Mouse (Mus musculus) CH12.LX (cell line): Measurements from ENCODE around the gene Kif1bp. TPM values are rescaled to one million over a fixed set of nuclear protein-coding genes. Genes with fewer than 3 reads are reported as not detected.
A peak's percentile ranks its signal among the peaks of the same experiment; 100 is the strongest.

Experiments used
- DNase-seq: peaks from one replicate; pipeline ENCODE4 v3.0.0-alpha.2; 2013; ENCODE audit errors: extremely low read depth
- H3K27ac ChIP-seq: 2 replicates; pipeline ENCODE4 v1.5.1; 2012; ENCODE audit warnings: low read depth, mild to moderate bottlenecking, control low read depth, moderate library complexity; ENCODE audit not compliant: insufficient read depth
- H3K27me3 ChIP-seq: replicated peaks from 2 replicates; pipeline ENCODE3; 2012; ENCODE audit warnings: inconsistent platforms
- H3K36me3 ChIP-seq, 2 experiments: replicated peaks in 1 of 2; 2 replicates each; pipeline versions ENCODE3 to v1.6.1; 2012; ENCODE audit warnings: inconsistent platforms in 1 of 2, low read length in 1 of 2, mild to moderate bottlenecking in 1 of 2, mixed read lengths in 1 of 2, moderate library complexity in 1 of 2; ENCODE audit not compliant: control insufficient read depth in 1 of 2, insufficient read depth in 1 of 2
- H3K4me1 ChIP-seq, 2 experiments: 2 replicates each; pipeline ENCODE4 v1.6.1; 2012; ENCODE audit warnings: inconsistent platforms in 1 of 2, moderate library complexity in 1 of 2; ENCODE audit not compliant: insufficient read depth in 2 of 2, control insufficient read depth in 1 of 2
- H3K4me2 ChIP-seq: 2 replicates; pipeline ENCODE4 v1.6.1; 2012; ENCODE audit warnings: low read depth, mild to moderate bottlenecking, control low read depth; ENCODE audit not compliant: poor library complexity, insufficient read depth, severe bottlenecking
- H3K4me3 ChIP-seq, 3 experiments: fragments of 150-350 bp in 1 of 3; sonication (generic) in 1 of 3; replicated peaks in 1 of 3; 2 replicates each; pipeline versions ENCODE3 to v1.5.1; 2011 to 2012; ENCODE audit warnings: low read depth in 2 of 3, low read length in 2 of 3, mild to moderate bottlenecking in 2 of 3, moderate library complexity in 2 of 3, control low read depth in 1 of 3, improper control_type of control experiment in 1 of 3, inconsistent platforms in 1 of 3, mixed read lengths in 1 of 3; ENCODE audit not compliant: poor library complexity in 1 of 3
- H3K79me2 ChIP-seq: replicated peaks from 2 replicates; pipeline ENCODE4 v1.6.1; 2012; ENCODE audit warnings: mild to moderate bottlenecking, moderate library complexity; ENCODE audit not compliant: control insufficient read depth, poor library complexity, insufficient read depth, severe bottlenecking; ENCODE audit errors: extremely low read depth
- H3K9ac ChIP-seq: 2 replicates; pipeline ENCODE4 v1.6.1; 2012; ENCODE audit warnings: low read depth, mild to moderate bottlenecking, control low read depth, moderate library complexity; ENCODE audit not compliant: insufficient read depth
- H3K9me3 ChIP-seq: replicated peaks from 2 replicates; pipeline ENCODE3; 2012; ENCODE audit warnings: low read length, inconsistent platforms, mixed read lengths
- BHLHE40 ChIP-seq: IDR thresholded peaks from 2 replicates; pipeline ENCODE4 v1.6.1; 2011; ENCODE audit warnings: mild to moderate bottlenecking, low read depth, low read length, improper control_type of control experiment
- CHD1 ChIP-seq: IDR thresholded peaks from 2 replicates; pipeline ENCODE4 v1.6.1; 2012; ENCODE audit warnings: low read depth, low read length, improper control_type of control experiment, inconsistent platforms
- CHD2 ChIP-seq: IDR thresholded peaks from 2 replicates; pipeline ENCODE4 v1.6.1; 2011; ENCODE audit warnings: low read length, improper control_type of control experiment
- CTCF ChIP-seq, 2 experiments: IDR thresholded peaks in 1 of 2; conservative IDR thresholded peaks in 1 of 2; 2 replicates each; pipeline ENCODE4 v1.5.1; 2011 to 2012; ENCODE audit warnings: low read depth in 2 of 2, low read length in 2 of 2, improper control_type of control experiment in 1 of 2, inconsistent platforms in 1 of 2, mild to moderate bottlenecking in 1 of 2, moderate library complexity in 1 of 2
- E2F4 ChIP-seq: IDR thresholded peaks from 2 replicates; pipeline ENCODE4 v1.6.1; 2011; ENCODE audit warnings: low read depth, low read length, improper control_type of control experiment; ENCODE audit not compliant: insufficient replicate concordance
- ELF1 ChIP-seq: IDR thresholded peaks from 2 replicates; pipeline ENCODE4 v1.6.1; 2014; ENCODE audit warnings: low read depth, mild to moderate bottlenecking, inconsistent platforms, low read length, improper control_type of control experiment
- EP300 ChIP-seq: IDR thresholded peaks from 2 replicates; pipeline ENCODE4 v1.6.1; 2011; ENCODE audit warnings: low read length, improper control_type of control experiment
- ETS1 ChIP-seq: conservative IDR thresholded peaks from 2 replicates; pipeline ENCODE4 v1.6.1; 2012; ENCODE audit warnings: low read depth, mild to moderate bottlenecking, inconsistent platforms, low read length, improper control_type of control experiment, moderate library complexity
- GABPA ChIP-seq: IDR thresholded peaks from 2 replicates; pipeline ENCODE4 v1.6.1; 2012; ENCODE audit warnings: low read depth, low read length, improper control_type of control experiment, inconsistent platforms; ENCODE audit not compliant: insufficient replicate concordance
- HCFC1 ChIP-seq: IDR thresholded peaks from 2 replicates; pipeline ENCODE4 v1.6.1; 2012; ENCODE audit warnings: low read depth, mild to moderate bottlenecking, inconsistent platforms, low read length, improper control_type of control experiment
- IRF4 ChIP-seq: IDR thresholded peaks from 2 replicates; pipeline ENCODE4 v1.6.1; 2014; ENCODE audit warnings: low read depth, mild to moderate bottlenecking, inconsistent platforms, low read length, improper control_type of control experiment
- JUN ChIP-seq: IDR thresholded peaks from 2 replicates; pipeline ENCODE4 v1.6.1; 2011; ENCODE audit warnings: low read depth, mild to moderate bottlenecking, low read length, improper control_type of control experiment, moderate library complexity; ENCODE audit not compliant: insufficient read depth
- JUND ChIP-seq: conservative IDR thresholded peaks from 2 replicates; pipeline ENCODE4 v1.6.1; 2011; ENCODE audit warnings: low read depth, low read length, improper control_type of control experiment
- KAT2A ChIP-seq: IDR thresholded peaks from 2 replicates; pipeline ENCODE4 v1.6.1; 2012; ENCODE audit warnings: low read length, improper control_type of control experiment, inconsistent platforms; ENCODE audit not compliant: insufficient replicate concordance
- MAFK ChIP-seq: IDR thresholded peaks from 2 replicates; pipeline ENCODE4 v1.6.1; 2011; ENCODE audit warnings: low read length, improper control_type of control experiment; ENCODE audit not compliant: insufficient replicate concordance
- MAX ChIP-seq: IDR thresholded peaks from 2 replicates; pipeline ENCODE4 v1.6.1; 2011; ENCODE audit warnings: low read length, improper control_type of control experiment
- MAZ ChIP-seq: IDR thresholded peaks from 2 replicates; pipeline ENCODE4 v1.6.1; 2012; ENCODE audit warnings: low read depth, mild to moderate bottlenecking, inconsistent platforms, low read length, improper control_type of control experiment, moderate library complexity
- MEF2A ChIP-seq: IDR thresholded peaks from 2 replicates; pipeline ENCODE4 v1.6.1; 2014; ENCODE audit warnings: low read depth, mild to moderate bottlenecking, inconsistent platforms, low read length, improper control_type of control experiment, borderline replicate concordance
- MXI1 ChIP-seq: IDR thresholded peaks from 2 replicates; pipeline ENCODE4 v1.6.1; 2011; ENCODE audit warnings: mild to moderate bottlenecking, low read depth, low read length, improper control_type of control experiment
- MYC ChIP-seq: IDR thresholded peaks from 2 replicates; pipeline ENCODE4 v1.6.1; 2011; ENCODE audit warnings: low read depth, mild to moderate bottlenecking, improper control_type of control experiment, low read length
- NELFE ChIP-seq: IDR thresholded peaks from 2 replicates; pipeline ENCODE4 v1.6.1; 2011; ENCODE audit warnings: low read depth, low read length, improper control_type of control experiment
- NRF1 ChIP-seq: IDR thresholded peaks from 2 replicates; pipeline ENCODE4 v1.6.1; 2014; ENCODE audit warnings: low read depth, mild to moderate bottlenecking, inconsistent platforms, low read length, improper control_type of control experiment, moderate library complexity
- PAX5 ChIP-seq: IDR thresholded peaks from 2 replicates; pipeline ENCODE4 v1.6.1; 2012; ENCODE audit warnings: low read length, inconsistent platforms, mixed read lengths
- POLR2A ChIP-seq: IDR thresholded peaks from 2 replicates; pipeline ENCODE4 v1.6.1; 2011; ENCODE audit warnings: low read depth, mild to moderate bottlenecking, improper control_type of control experiment, low read length
- POLR2AphosphoS2 ChIP-seq: IDR thresholded peaks from 2 replicates; pipeline ENCODE4 v1.6.1; 2011; ENCODE audit warnings: low read depth, low read length, improper control_type of control experiment
- RAD21 ChIP-seq: IDR thresholded peaks from 2 replicates; pipeline ENCODE4 v1.6.1; 2011; ENCODE audit warnings: low read depth, mild to moderate bottlenecking, low read length, improper control_type of control experiment, moderate library complexity
- RCOR1 ChIP-seq: conservative IDR thresholded peaks from 2 replicates; pipeline ENCODE4 v1.6.1; 2012; ENCODE audit warnings: low read depth, mild to moderate bottlenecking, inconsistent platforms, low read length, improper control_type of control experiment
- SIN3A ChIP-seq: IDR thresholded peaks from 2 replicates; pipeline ENCODE4 v1.6.1; 2012; ENCODE audit warnings: low read length, improper control_type of control experiment, inconsistent platforms
- SMC3 ChIP-seq: IDR thresholded peaks from 2 replicates; pipeline ENCODE4 v1.6.1; 2011; ENCODE audit warnings: low read depth, low read length, improper control_type of control experiment
- TBP ChIP-seq: conservative IDR thresholded peaks from 2 replicates; pipeline ENCODE4 v1.6.1; 2011; ENCODE audit warnings: low read depth, low read length, improper control_type of control experiment
- TCF12 ChIP-seq: IDR thresholded peaks from 2 replicates; pipeline ENCODE4 v1.6.1; 2014; ENCODE audit warnings: low read depth, mild to moderate bottlenecking, inconsistent platforms, low read length, improper control_type of control experiment
- UBTF ChIP-seq: IDR thresholded peaks from 2 replicates; pipeline ENCODE4 v1.6.1; 2012; ENCODE audit warnings: low read depth, mild to moderate bottlenecking, inconsistent platforms, low read length, improper control_type of control experiment, moderate library complexity
- USF1 ChIP-seq: IDR thresholded peaks from 2 replicates; pipeline ENCODE4 v1.6.1; 2014; ENCODE audit warnings: low read depth, mild to moderate bottlenecking, inconsistent platforms, low read length, improper control_type of control experiment
- USF2 ChIP-seq: conservative IDR thresholded peaks from 2 replicates; pipeline ENCODE4 v1.6.1; 2011; ENCODE audit warnings: low read depth, low read length, improper control_type of control experiment
- ZC3H11A ChIP-seq: IDR thresholded peaks from 2 replicates; pipeline ENCODE4 v1.6.1; 2012; ENCODE audit warnings: low read depth, mild to moderate bottlenecking, inconsistent platforms, low read length, improper control_type of control experiment
- ZKSCAN1 ChIP-seq: IDR thresholded peaks from 2 replicates; pipeline ENCODE4 v1.6.1; 2012; ENCODE audit warnings: low read depth, inconsistent platforms, low read length, improper control_type of control experiment, borderline replicate concordance
- ZMIZ1 ChIP-seq: IDR thresholded peaks from 2 replicates; pipeline ENCODE4 v1.6.1; 2012; ENCODE audit warnings: low read depth, mild to moderate bottlenecking, inconsistent platforms, low read length, improper control_type of control experiment
- ZNF384 ChIP-seq: IDR thresholded peaks from 2 replicates; pipeline ENCODE4 v1.6.1; 2012; ENCODE audit warnings: low read depth, low read length, improper control_type of control experiment, inconsistent platforms
- dilution Hi-C: fragments of 300-500 bp; cut with MboI; formaldehyde crosslinking; loops from 2 replicates; pipeline ENCODE4 v1.14.3; 2020; ENCODE audit warnings: low sequenced_read_pairs; ENCODE audit not compliant: extremely low pct_unique_long_range_greater_than_20kb, extremely low pct_ligation_motif_present
- in situ Hi-C: fragments of 300-500 bp; cut with MboI; formaldehyde crosslinking; loops from 3 replicates; pipeline ENCODE4 v1.14.3; 2019; ENCODE audit warnings: low sequenced_read_pairs, low pct_ligation_motif_present, low pct_unique_long_range_greater_than_20kb, mixed read lengths
- polyA plus RNA-seq: library from polyadenylated mRNA; unstranded; fragments of >175 nt; gene quantifications from 2 replicates; pipeline ENCODE4 v1.2.1, GENCODE M21; 2012; ENCODE audit warnings: low read depth; ENCODE audit not compliant: insufficient read length
- total RNA-seq, 2 experiments: library from RNA; depleted of rRNA; stranded (reverse); fragments of 300-350 nt in 1 of 2; fragments of >200 nt in 1 of 2; gene quantifications; 2 replicates each; pipeline ENCODE4 v1.2.3; 2012 to 2014

The Kif1bp gene
- total and polyA plus RNA-seq, 3 experiments = 12.9 to 23.1 (median 15.3) TPM

- peak within 1 kb of the TSS; percentile 84 for H3K9ac ChIP-seq
- in situ Hi-C loops (no loop called here), dilution Hi-C loops (no loop called here)
- H3K4me3 ChIP-seq = peak within 1 kb of the TSS; percentile 71 to 95 (median 77)
- H3K27ac ChIP-seq = peak within 1 kb of the TSS; percentile 62
- H3K79me2 ChIP-seq = peaks cover 45% of the 10 kb centered on the region
- H3K27me3 ChIP-seq = no peaks in the 10 kb centered on the region
- peak; percentile 94 for DNase-seq
- peaks cover 6 to 23% of the 10 kb centered on the region in 2 experiments for H3K4me1 ChIP-seq
- TF ChIP-seq IRF4 (peak; percentile 56; the same call in 1 of the 2 replicates), SMC3 (no peak), USF2 (no peak), CHD1 (0 out of 2 replicates have a peak, but pooled peaks have one; percentile 59), EP300 (no peak), RAD21 (no peak), TBP (peak; percentile 46), POLR2A (peak; percentile 98), MAFK (no peak), NELFE (peak; percentile 96; the same call in 1 of the 2 replicates), CTCF (conservative IDR thresholded peaks at IDR 0.05 in 1 of 2, IDR thresholded peaks at IDR 0.05 in 1 of 2; ENCODE audit: low read depth in 2 of 2, low read length in 2 of 2) (no peak), ZKSCAN1 (no peak), PAX5 (no peak), MAZ (no peak), BHLHE40 (peak; percentile 66; the same call in 1 of the 2 replicates), MXI1 (peak; percentile 99), GABPA (no peak), RCOR1 (no peak), ETS1 (peak; percentile 40; the same call in 1 of the 2 replicates), NRF1 (peak; percentile 37; the same call in 1 of the 2 replicates), TCF12 (peak; percentile 90), E2F4 (no peak), ZC3H11A (no peak), SIN3A (peak; percentile 97), KAT2A (peak; percentile 90), JUN (no peak), HCFC1 (peak; percentile 85), ZMIZ1 (peak; percentile 93; the same call in 1 of the 2 replicates), POLR2AphosphoS2 (peak; percentile 82), UBTF (no peak; the same call in 1 of the 2 replicates), MYC (peak; percentile 97), USF1 (no peak), ELF1 (peak; percentile 82), JUND (no peak), ZNF384 (no peak), CHD2 (peak; percentile 54; the same call in 1 of the 2 replicates), MAX (peak; percentile 97), MEF2A (no peak; the same call in 1 of the 2 replicates)
- H3K36me3 ChIP-seq = peaks cover 14 to 16% of the 10 kb centered on the region in 2 experiments
- H3K9me3 ChIP-seq = no peaks in the 10 kb centered on the region
- peak within 1 kb of the TSS; percentile 95 for H3K4me2 ChIP-seq
Observed at GRCm38 (mm10) chr10:62602177-62603040, 24.2 kb upstream of the Kif1bp start, which contains the start of gene Ddx21. Ddx21 (minus strand) TSS chr10:62602281.
